Mouse (Mus musculus) cerebellum, adult 2 months (tissue): ENCODE results near the gene Apom. TPM values are rescaled to one million over a fixed set of nuclear protein-coding genes. Genes with fewer than 3 reads are reported as not detected.

ENCODE experiments used
- DNase-seq, 2 experiments: peaks; one replicate each; pipeline ENCODE4 v3.0.0; 2021
- H3K27ac ChIP-seq: fragments of 200-500 bp; 2 replicates; pipeline ENCODE4 v1.5.1; 2012; ENCODE audit warnings: low read length, control low read depth, inconsistent platforms; ENCODE audit not compliant: insufficient read depth
- H3K27me3 ChIP-seq: fragments of 200-500 bp; 2 replicates; pipeline ENCODE4 v1.6.1; 2012; ENCODE audit warnings: inconsistent platforms, mild to moderate bottlenecking, low read length, moderate library complexity; ENCODE audit not compliant: control insufficient read depth, insufficient read depth
- H3K4me1 ChIP-seq: fragments of 200-500 bp; 2 replicates; pipeline ENCODE4 v1.6.1; 2011; ENCODE audit warnings: low read length; ENCODE audit not compliant: control insufficient read depth, insufficient read depth
- H3K4me3 ChIP-seq: fragments of 200-500 bp; replicated peaks from 2 replicates; pipeline ENCODE3; 2011; ENCODE audit warnings: mild to moderate bottlenecking, low read depth, low read length, control low read depth; ENCODE audit not compliant: insufficient read depth
- CTCF ChIP-seq: fragments of 200-500 bp; IDR thresholded peaks from 2 replicates; pipeline ENCODE4 v1.5.1; 2011; ENCODE audit warnings: low read depth, mild to moderate bottlenecking, control low read depth, low read length, moderate library complexity, borderline replicate concordance; ENCODE audit not compliant: insufficient read depth
- POLR2A ChIP-seq: fragments of 200-500 bp; IDR thresholded peaks from 2 replicates; pipeline ENCODE4 v1.6.1; 2011; ENCODE audit warnings: low read length, control low read depth, borderline replicate concordance; ENCODE audit not compliant: insufficient read depth
- WGBS: fragments of 180-500 bp; shearing (Covaris S2); methylation state at CpG from one replicate; pipeline ENCODE4 v1.1.7; 2018; 5-methylcytosine and 5-hydroxymethylcytosine counted together
- polyA plus RNA-seq: library from polyadenylated mRNA; depleted of rRNA; stranded (reverse); fragments of >200 nt; gene quantifications from 2 replicates; pipeline ENCODE4 v1.2.3, GENCODE M21; 2012

Gene Apom
- polyA plus RNA-seq, 1 experiment: 0.28 TPM

GRCm38 (mm10) chr17:35121871-35122303 lies 10.0 kb downstream of the Apom start, which contains the start of gene Csnk2b:
Gene Csnk2b, minus strand, starts transcription at chr17:35122053.
- H3K4me3 ChIP-seq: peak within 1 kb of the TSS; percentile 90
- peak; percentile 76 to 82 for DNase-seq
- H3K4me1 ChIP-seq: peaks cover 6% of the 10 kb centered on the region; the same call in 1 of the 2 replicates
- under 1% methylated on average over 19 of the region's 19 CpGs for WGBS
- peak within 1 kb of the TSS; percentile 74 for H3K27ac ChIP-seq
- TF ChIP-seq CTCF: peak; percentile 54; the same call in 1 of the 2 replicates
- TF ChIP-seq POLR2A: no peak; the same call in 1 of the 2 replicates
- H3K27me3 ChIP-seq: no peaks in the 10 kb centered on the region

- DNase-seq: peak; percentile 96 to 99
- Histone ChIP-seq H3K4me3 (peak within 1 kb of the TSS; percentile 90), H3K27ac (peak within 1 kb of the TSS; percentile 74), H3K27me3 (no peaks in the 10 kb centered on the region), H3K4me1 (peaks cover 6% of the 10 kb centered on the region; the same call in 1 of the 2 replicates)
- WGBS: under 1% methylated on average over 50 of the region's 50 CpGs
- TF ChIP-seq POLR2A: peak; percentile 52; the same call in 1 of the 2 replicates
- TF ChIP-seq CTCF: no peak
These were observed 10.6 kb downstream of the Apom start, which contains the start of gene Gpank1 for GRCm38 (mm10) chr17:35121143-35121799. Gene Gpank1, plus strand, starts transcription at chr17:35121455.

GRCm38 (mm10) chr17:35120745-35121142 lies 11.1 kb downstream of the Apom start:
- no peak for DNase-seq
- Histone ChIP-seq H3K27ac (peak overlapping the region; percentile 72), H3K4me1 (peaks cover 9% of the 10 kb centered on the region), H3K27me3 (no peaks in the 10 kb centered on the region), H3K4me3 (peak overlapping the region; percentile 90)
- under 1% methylated on average over 33 of the region's 33 CpGs for WGBS
- TF ChIP-seq POLR2A (no peak), CTCF (no peak)

DNA sequence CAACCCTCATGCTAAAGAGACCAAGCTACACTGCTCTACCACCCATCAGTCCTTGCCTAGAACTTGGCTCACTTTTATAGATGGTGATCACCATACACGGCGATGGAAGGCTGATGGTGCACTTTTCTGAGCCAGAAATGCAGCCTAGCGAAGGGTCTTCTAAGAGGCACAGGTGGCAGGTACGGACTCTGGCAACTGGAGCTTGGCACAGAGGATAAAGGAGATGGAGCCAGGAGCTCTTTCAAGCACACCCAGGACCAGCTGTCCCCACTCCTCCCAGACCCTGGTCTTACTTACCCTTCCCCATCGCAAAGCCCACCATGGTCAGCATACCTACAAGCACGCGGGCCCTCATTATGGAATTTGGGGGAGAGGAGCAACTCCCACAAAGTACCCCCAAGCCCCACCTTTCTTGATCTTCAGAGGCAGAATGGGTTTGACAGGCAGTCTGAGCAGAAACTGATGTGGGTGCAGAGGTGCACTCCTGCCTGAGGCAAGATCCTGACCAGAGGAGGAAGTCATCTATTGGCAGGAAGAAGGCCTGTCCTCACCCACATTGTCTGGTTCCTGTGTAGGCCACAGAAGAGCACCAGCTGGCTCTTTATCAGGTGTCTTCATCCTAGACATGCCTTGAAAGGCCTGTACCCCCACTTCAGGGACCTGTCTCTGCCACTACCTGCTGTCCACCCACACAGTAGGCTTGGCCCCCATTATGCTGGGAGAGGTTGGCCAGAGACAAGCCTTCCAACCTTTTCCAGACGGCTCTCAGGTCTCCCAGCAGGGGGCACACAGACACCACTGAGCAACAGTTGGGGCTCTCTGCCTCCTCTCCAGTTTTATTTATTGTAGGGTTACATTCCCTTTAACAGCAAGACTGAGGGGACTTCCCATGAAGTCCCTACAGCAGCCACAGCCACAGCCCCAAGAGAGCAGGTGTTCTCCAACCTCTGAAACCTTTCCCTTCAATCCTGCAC lies 16.5 kb downstream of the Apom start, which contains the start of gene Ly6g5b:
TSS of gene Ly6g5b (minus strand) at position 383 of the 974 bp plus-strand sequence.
- peak in 1 of 2 experiments; percentile 35 for DNase-seq
- Histone ChIP-seq H3K4me3 (no peak within 1 kb of the TSS), H3K27ac (peak within 1 kb of the TSS; percentile 13; the same call in 1 of the 2 replicates), H3K27me3 (no peaks in the 10 kb centered on the region), H3K4me1 (peaks cover 18% of the 10 kb centered on the region)
- WGBS: 27% methylated on average over 8 of the region's 8 CpGs
- TF ChIP-seq CTCF: no peak
- TF ChIP-seq POLR2A: no peak

DNA sequence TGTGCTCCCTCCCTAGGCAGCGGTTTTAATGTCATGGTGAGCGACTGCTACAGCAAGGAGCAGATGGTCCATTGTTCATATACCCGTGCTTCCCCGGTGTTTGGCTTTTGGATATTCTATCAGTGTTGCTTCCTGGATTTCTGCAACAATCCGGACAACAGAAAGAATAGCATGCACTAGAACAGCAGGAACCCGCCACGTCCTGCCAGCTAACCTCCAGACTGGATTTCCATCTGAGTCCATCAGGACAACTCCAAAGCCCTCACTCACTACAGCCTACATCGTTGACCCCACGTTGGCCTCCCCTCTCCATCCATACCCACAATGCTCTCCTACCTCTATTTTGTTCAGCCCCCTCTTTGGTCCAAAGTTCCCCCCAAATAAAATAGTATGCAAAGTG lies 20.1 kb downstream of the Apom start:
- H3K27me3 ChIP-seq: no peaks in the 10 kb centered on the region
- TF ChIP-seq CTCF (no peak), POLR2A (no peak)
- no peak overlapping the region for H3K4me3 ChIP-seq
- H3K27ac ChIP-seq: no peak overlapping the region
- no peak for DNase-seq
- H3K4me1 ChIP-seq: peaks cover 24% of the 10 kb centered on the region
- WGBS: 35% methylated on average over 9 of the region's 9 CpGs

- Histone ChIP-seq H3K27ac (no peak within 1 kb of the TSS), H3K4me3 (no peak within 1 kb of the TSS), H3K4me1 (peaks cover 28% of the 10 kb centered on the region), H3K27me3 (no peaks in the 10 kb centered on the region)
- 15% methylated on average over 6 of the region's 6 CpGs for WGBS
- TF ChIP-seq POLR2A (no peak), CTCF (no peak)
- DNase-seq: peak; percentile 60 to 72
These were observed 23.8 kb downstream of the Apom start, which contains the start of gene Ly6g5c for GRCm38 (mm10) chr17:35108097-35108496. Gene Ly6g5c, plus strand, starts transcription at chr17:35108279.

DNA sequence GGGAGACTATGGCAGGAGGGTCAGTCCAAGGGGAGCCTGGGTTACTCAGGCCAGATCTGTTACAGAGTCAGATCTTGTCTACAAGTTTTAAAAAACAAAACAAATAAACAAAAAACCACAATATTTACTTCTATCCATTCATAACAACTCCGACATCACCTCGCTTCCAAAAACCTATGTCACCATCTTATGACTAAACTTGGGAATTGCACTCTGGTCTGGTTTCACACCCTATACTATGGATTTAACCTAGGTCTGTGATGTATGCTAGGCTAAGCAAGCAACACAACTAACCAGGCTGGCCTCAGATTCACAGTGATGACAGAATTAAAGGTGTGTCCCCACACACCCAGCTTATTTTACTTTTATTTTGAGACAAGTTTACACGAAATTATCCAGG lies 25.3 kb downstream of the Apom start:
- Histone ChIP-seq H3K27ac (peak overlapping the region; percentile 62; the same call in 1 of the 2 replicates), H3K27me3 (no peaks in the 10 kb centered on the region), H3K4me3 (no peak overlapping the region), H3K4me1 (peaks cover 41% of the 10 kb centered on the region)
- TF ChIP-seq POLR2A (no peak), CTCF (no peak)
- DNase-seq: no peak
- WGBS: 65% methylated on average over 3 of the region's 3 CpGs
